ENCODE assay signal across 8 mouse cellular contexts in genomic region chr2:180920810-180921400, GRCm38 (mm10). TPM values are rescaled to one million over a fixed set of nuclear protein-coding genes. Genes with fewer than 3 reads are reported as not detected.
DNase-seq lines count a peak whose midpoint lies in the region; ATAC-seq and TF ChIP-seq lines count a peak whose summit lies in the region.

Gene Ythdf1, minus strand, starts transcription at chr2:180920949.

- peak within 1 kb of the TSS; percentile 100 for H3K4me3 ChIP-seq in embryonic facial prominence, embryonic 14.5 days (ENCODE audit: low read depth, low read length)
- peak within 1 kb of the TSS; percentile 94 for H3K4me3 ChIP-seq in heart, adult 2 months
- H3K4me3 ChIP-seq in limb, embryonic 13.5 days, result peak within 1 kb of the TSS; percentile 100
- peak within 1 kb of the TSS; percentile 99 for H3K4me3 ChIP-seq in midbrain, embryonic 16.5 days (ENCODE audit: low read depth, low read length)

- H3K27me3 ChIP-seq in embryonic facial prominence, embryonic 14.5 days (replicated peaks; ENCODE audit: control insufficient read depth, insufficient read depth, low read length), result no peaks in the 10 kb centered on the region
- H3K27me3 ChIP-seq in heart, adult 2 months (ENCODE audit: control insufficient read depth, insufficient read depth, low read length), result no peaks in the 10 kb centered on the region
- no peaks in the 10 kb centered on the region for H3K27me3 ChIP-seq in limb, embryonic 13.5 days
- no peaks in the 10 kb centered on the region for H3K27me3 ChIP-seq in midbrain, embryonic 16.5 days (ENCODE audit: control insufficient read depth, insufficient read depth, low read depth, low read length)

- 1% methylated on average over 26 of the region's 56 CpGs for WGBS in embryonic facial prominence, embryonic 14.5 days
- under 1% methylated on average over 55 of the region's 56 CpGs for WGBS in heart, adult 2 months
- WGBS in limb, embryonic 13.5 days, result under 1% methylated on average over 48 of the region's 56 CpGs
- WGBS in midbrain, embryonic 16.5 days, result under 1% methylated on average over 33 of the region's 56 CpGs

- H3K9ac ChIP-seq in embryonic facial prominence, embryonic 14.5 days (ENCODE audit: low read depth, low read length), result peak within 1 kb of the TSS; percentile 95
- peak within 1 kb of the TSS; percentile 99 for H3K9ac ChIP-seq in heart, adult 2 months (ENCODE audit: low read depth, low read length)
- peak within 1 kb of the TSS; percentile 99 for H3K9ac ChIP-seq in limb, embryonic 13.5 days
- peak within 1 kb of the TSS; percentile 99 for H3K9ac ChIP-seq in midbrain, embryonic 16.5 days (ENCODE audit: low read depth, low read length)

- H3K4me1 ChIP-seq in embryonic facial prominence, embryonic 14.5 days (ENCODE audit: control insufficient read depth, insufficient read depth, low read length), result peaks cover 7% of the 10 kb centered on the region
- peaks cover 2% of the 10 kb centered on the region for H3K4me1 ChIP-seq in heart, adult 2 months (ENCODE audit: control insufficient read depth, insufficient read depth, low read length)
- peaks cover 18% of the 10 kb centered on the region for H3K4me1 ChIP-seq in limb, embryonic 13.5 days
- peaks cover 12% of the 10 kb centered on the region for H3K4me1 ChIP-seq in midbrain, embryonic 16.5 days (ENCODE audit: control insufficient read depth, insufficient read depth, low read length)

- ATAC-seq in embryonic facial prominence, embryonic 14.5 days (ENCODE audit: low read depth), result peak; percentile 97
- peak; percentile 96 for ATAC-seq in limb, embryonic 13.5 days (ENCODE audit: low FRiP score, low read depth)
- peak; percentile 94 for ATAC-seq in midbrain, embryonic 16.5 days

- no peak for TF ChIP-seq CTCF in heart, adult 2 months (IDR thresholded peaks at IDR 0.05)

- H3K9me3 ChIP-seq in embryonic facial prominence, embryonic 14.5 days (ENCODE audit: control insufficient read depth, low read length), result no peaks in the 10 kb centered on the region
- no peaks in the 10 kb centered on the region for H3K9me3 ChIP-seq in limb, embryonic 13.5 days
- H3K9me3 ChIP-seq in midbrain, embryonic 16.5 days (replicated peaks; ENCODE audit: control insufficient read depth, low read length, poor library complexity, severe bottlenecking), result no peaks in the 10 kb centered on the region

- peak within 1 kb of the TSS; percentile 71 for H3K27ac ChIP-seq in embryonic facial prominence, embryonic 14.5 days (replicated peaks; ENCODE audit: low read depth, low read length)
- H3K27ac ChIP-seq in heart, adult 2 months, result peak within 1 kb of the TSS; percentile 80
- H3K27ac ChIP-seq in limb, embryonic 13.5 days, result peak within 1 kb of the TSS; percentile 39; the same call in 1 of the 2 replicates
- peak within 1 kb of the TSS; percentile 76 for H3K27ac ChIP-seq in midbrain, embryonic 16.5 days (ENCODE audit: low read length)

- no peak for TF ChIP-seq EP300 in heart, adult 2 months (IDR thresholded peaks at IDR 0.05; ENCODE audit: insufficient read depth, low read depth, low read length)

- peaks cover 28% of the 10 kb centered on the region for H3K36me3 ChIP-seq in embryonic facial prominence, embryonic 14.5 days (ENCODE audit: control insufficient read depth, insufficient read depth, low read length)
- H3K36me3 ChIP-seq in heart, adult 2 months (ENCODE audit: control insufficient read depth, insufficient read depth, low read length), result peaks cover 16% of the 10 kb centered on the region
- peaks cover 25% of the 10 kb centered on the region for H3K36me3 ChIP-seq in limb, embryonic 13.5 days
- H3K36me3 ChIP-seq in midbrain, embryonic 16.5 days (ENCODE audit: control insufficient read depth, insufficient read depth, low read length), result no peaks in the 10 kb centered on the region

- TF ChIP-seq POLR2A in heart, adult 2 months (IDR thresholded peaks at IDR 0.05; ENCODE audit: insufficient read depth, low read depth, low read length), result peak; percentile 69; the same call in 1 of the 2 replicates

- H3K4me2 ChIP-seq in embryonic facial prominence, embryonic 14.5 days (ENCODE audit: low read depth, low read length), result peak within 1 kb of the TSS; percentile 79
- H3K4me2 ChIP-seq in limb, embryonic 13.5 days (replicated peaks), result peak within 1 kb of the TSS; percentile 78
- H3K4me2 ChIP-seq in midbrain, embryonic 16.5 days (ENCODE audit: low read length), result peak within 1 kb of the TSS; percentile 97

- peaks cover 4% of the 10 kb centered on the region for H3K79me2 ChIP-seq in heart, adult 2 months (replicated peaks; ENCODE audit: control insufficient read depth, insufficient read depth, low read length)

- DNase-seq in 3T3-L1 (ENCODE audit: low read depth, low spot score), result peak; percentile 95
- peak; percentile 96 to 98 for DNase-seq in adrenal gland, postnatal 4 days (ENCODE audit: low spot score in 2 of 2)
- peak; percentile 97 for DNase-seq in embryonic facial prominence, embryonic 14.5 days (ENCODE audit: low spot score)
- peak; percentile 98 to 99 for DNase-seq in heart, adult 2 months
- peak; percentile 97 to 98 for DNase-seq in kidney, adult 8-10 months
- DNase-seq in spleen, postnatal 10 days (ENCODE audit: low spot score in 2 of 2), result peak; percentile 98 to 99

- intact Hi-C loops in heart, adult 2 months (cut with DNase I), result no loop called here

RNA-seq across cellular contexts. Expression of gene Ythdf1, which starts in this region (rescaled TPM):
- 10 to 100 TPM; 58.7 to 64.4 TPM for total RNA-seq in adrenal gland, postnatal 4 days (2021)
- 59.2 and 62.2 TPM in 2 replicates for polyA plus RNA-seq in embryonic facial prominence, embryonic 14.5 days (2014; fragmentation: Nextera tagmentation; extraction: Ambion mirVana)
- 10 to 100 TPM; 31.7 to 36.4 TPM for total RNA-seq in heart, adult 2 months (2021)
- polyA plus RNA-seq in heart, adult 2 months (2012; rRNA removed), result 30.8 and 51.1 TPM in 2 replicates
- 60.6 and 66.8 TPM in 2 replicates for polyA plus RNA-seq in limb, embryonic 13.5 days (2015; fragmentation: Nextera tagmentation; extraction: Ambion mirVana)
- 38.8 and 45.2 TPM in 2 replicates for polyA plus RNA-seq in midbrain, embryonic 16.5 days (2015; fragmentation: Nextera tagmentation; extraction: Ambion mirVana)

Comparison
In these comparisons a context has a peak if more than half of its experiments do, and no peak if none do; other contexts are left out.
1. Peak in every context shown above with its lines: DNase-seq, ATAC-seq, H3K4me3 ChIP-seq and H3K27ac ChIP-seq.